9 mouse cellular contexts compared by ENCODE assay signal in genomic region chr15:7194147-7194720, GRCm38 (mm10).
DNase-seq lines count a peak whose midpoint lies in the region; ATAC-seq lines count a peak whose summit lies in the region.
"Had no signal": no experiment of that assay in that cellular context is flagged by ENCODE, and none has a peak within 500 bp of the region (broad histone marks: within the 10 kb centered on the region; RNA-seq: fewer than 3 reads in every experiment).

No protein-coding gene starts in this region.

- ATAC-seq in heart, embryonic 15.5 days (replicated peaks; ENCODE audit: insufficient number of reproducible peaks, insufficient read depth, low FRiP score, low read depth): no peak
- ATAC-seq in embryonic facial prominence, embryonic 13.5 days (ENCODE audit: insufficient number of reproducible peaks, insufficient read depth, low FRiP score, low TSS enrichment, low read depth): peak; percentile 44; the same call in 1 of the 2 replicates
- peak; percentile 66 for ATAC-seq in neural tube, embryonic 12.5 days (ENCODE audit: low FRiP score, low read depth)
- no peak for ATAC-seq in liver, embryonic 11.5 days (replicated peaks; ENCODE audit: low FRiP score)
- ATAC-seq in inflammation-experienced regulatory T-cells, adult 6 months: no peak

- WGBS in heart, embryonic 15.5 days: 25% methylated on average over 13 of the region's 13 CpGs
- 11% methylated on average over 13 of the region's 13 CpGs for WGBS in embryonic facial prominence, embryonic 13.5 days
- WGBS in neural tube, embryonic 12.5 days: 9% methylated on average over 13 of the region's 13 CpGs
- 54% methylated on average over 13 of the region's 13 CpGs for WGBS in liver, embryonic 11.5 days

- H3K4me3 ChIP-seq in heart, embryonic 15.5 days: no peak overlapping the region
- no peak overlapping the region for H3K4me3 ChIP-seq in embryonic facial prominence, embryonic 13.5 days
- no peak overlapping the region for H3K4me3 ChIP-seq in neural tube, embryonic 12.5 days
- H3K4me3 ChIP-seq in liver, embryonic 11.5 days (ENCODE audit: low read depth, low read length): no peak overlapping the region

- H3K4me1 ChIP-seq in heart, embryonic 15.5 days (replicated peaks): peaks cover 44% of the 10 kb centered on the region
- peaks cover 34% of the 10 kb centered on the region for H3K4me1 ChIP-seq in embryonic facial prominence, embryonic 13.5 days
- H3K4me1 ChIP-seq in neural tube, embryonic 12.5 days: peaks cover 31% of the 10 kb centered on the region
- no peaks in the 10 kb centered on the region for H3K4me1 ChIP-seq in liver, embryonic 11.5 days (replicated peaks; ENCODE audit: control insufficient read depth, insufficient read depth, low read length)

- peak overlapping the region; percentile 33 for H3K27ac ChIP-seq in heart, embryonic 15.5 days
- H3K27ac ChIP-seq in embryonic facial prominence, embryonic 13.5 days: peak overlapping the region; percentile 40
- peak overlapping the region; percentile 64; the same call in 1 of the 2 replicates for H3K27ac ChIP-seq in neural tube, embryonic 12.5 days
- no peak overlapping the region for H3K27ac ChIP-seq in liver, embryonic 11.5 days (ENCODE audit: low read depth, low read length)

- no peaks in the 10 kb centered on the region for H3K27me3 ChIP-seq in heart, embryonic 15.5 days
- no peaks in the 10 kb centered on the region; the same call in 1 of the 2 replicates for H3K27me3 ChIP-seq in embryonic facial prominence, embryonic 13.5 days
- H3K27me3 ChIP-seq in neural tube, embryonic 12.5 days (replicated peaks): no peaks in the 10 kb centered on the region
- H3K27me3 ChIP-seq in liver, embryonic 11.5 days (replicated peaks; ENCODE audit: control insufficient read depth, insufficient read depth, low read length): no peaks in the 10 kb centered on the region; the same call in none of the 2 replicates

- H3K36me3 ChIP-seq in heart, embryonic 15.5 days: no peaks in the 10 kb centered on the region; the same call in 1 of the 2 replicates
- H3K36me3 ChIP-seq in embryonic facial prominence, embryonic 13.5 days: peaks cover 22% of the 10 kb centered on the region
- H3K36me3 ChIP-seq in neural tube, embryonic 12.5 days: peaks cover 18% of the 10 kb centered on the region
- H3K36me3 ChIP-seq in liver, embryonic 11.5 days (ENCODE audit: control insufficient read depth, insufficient read depth, low read length): peaks cover 3% of the 10 kb centered on the region; the same call in 1 of the 2 replicates

- no peak overlapping the region for H3K4me2 ChIP-seq in heart, embryonic 15.5 days
- peak overlapping the region; percentile 20; the same call in 1 of the 2 replicates for H3K4me2 ChIP-seq in embryonic facial prominence, embryonic 13.5 days
- peak overlapping the region; percentile 44 for H3K4me2 ChIP-seq in neural tube, embryonic 12.5 days (replicated peaks)
- H3K4me2 ChIP-seq in liver, embryonic 11.5 days: no peak overlapping the region

- intact Hi-C loops in heart, postnatal 25 days (cut with DNase I): no loop called here

- no peaks in the 10 kb centered on the region for H3K9me3 ChIP-seq in heart, embryonic 15.5 days (replicated peaks)
- no peaks in the 10 kb centered on the region for H3K9me3 ChIP-seq in embryonic facial prominence, embryonic 13.5 days
- H3K9me3 ChIP-seq in neural tube, embryonic 12.5 days: no peaks in the 10 kb centered on the region
- no peaks in the 10 kb centered on the region for H3K9me3 ChIP-seq in liver, embryonic 11.5 days (ENCODE audit: control insufficient read depth, low read length)

- no peak overlapping the region for H3K9ac ChIP-seq in heart, embryonic 15.5 days
- no peak overlapping the region for H3K9ac ChIP-seq in embryonic facial prominence, embryonic 13.5 days
- H3K9ac ChIP-seq in neural tube, embryonic 12.5 days: no peak overlapping the region
- no peak overlapping the region for H3K9ac ChIP-seq in liver, embryonic 11.5 days (ENCODE audit: low read depth, low read length)

- DNase-seq in heart, postnatal 25 days (ENCODE audit: low spot score): no peak
- DNase-seq in layer of hippocampus, postnatal 14 days (ENCODE audit: low spot score in 2 of 2): peak; percentile 28 to 57
- DNase-seq in liver, embryonic 11.5 days (ENCODE audit: low spot score): no peak
- DNase-seq in cerebellum, postnatal 25 days: no peak
- DNase-seq: kidney, postnatal 25 days had no signal

Comparison
In these comparisons a context has a peak if more than half of its experiments do, and no peak if none do; other contexts are left out.
1. ATAC-seq: peak in embryonic facial prominence, embryonic 13.5 days (single experiment) and neural tube, embryonic 12.5 days (single experiment); none in heart, embryonic 15.5 days (single experiment), liver, embryonic 11.5 days (single experiment) and inflammation-experienced regulatory T-cells, adult 6 months (single experiment).
2. H3K4me2 ChIP-seq: peak in embryonic facial prominence, embryonic 13.5 days (single experiment) and neural tube, embryonic 12.5 days (single experiment); none in heart, embryonic 15.5 days (single experiment) and liver, embryonic 11.5 days (single experiment).
3. DNase-seq: peak in layer of hippocampus, postnatal 14 days (2 of 2); none in heart, postnatal 25 days (single experiment), liver, embryonic 11.5 days (single experiment) and cerebellum, postnatal 25 days (0 of 2).